Mouse (Mus musculus): ENCODE measurements around the gene Znrd1as.
"Not testable (repeated sequence)": the region's sequence is repeated elsewhere in the genome, so short reads cannot be mapped to it uniquely, and the experiment has no call there.

Znrd1as gene

DNA sequence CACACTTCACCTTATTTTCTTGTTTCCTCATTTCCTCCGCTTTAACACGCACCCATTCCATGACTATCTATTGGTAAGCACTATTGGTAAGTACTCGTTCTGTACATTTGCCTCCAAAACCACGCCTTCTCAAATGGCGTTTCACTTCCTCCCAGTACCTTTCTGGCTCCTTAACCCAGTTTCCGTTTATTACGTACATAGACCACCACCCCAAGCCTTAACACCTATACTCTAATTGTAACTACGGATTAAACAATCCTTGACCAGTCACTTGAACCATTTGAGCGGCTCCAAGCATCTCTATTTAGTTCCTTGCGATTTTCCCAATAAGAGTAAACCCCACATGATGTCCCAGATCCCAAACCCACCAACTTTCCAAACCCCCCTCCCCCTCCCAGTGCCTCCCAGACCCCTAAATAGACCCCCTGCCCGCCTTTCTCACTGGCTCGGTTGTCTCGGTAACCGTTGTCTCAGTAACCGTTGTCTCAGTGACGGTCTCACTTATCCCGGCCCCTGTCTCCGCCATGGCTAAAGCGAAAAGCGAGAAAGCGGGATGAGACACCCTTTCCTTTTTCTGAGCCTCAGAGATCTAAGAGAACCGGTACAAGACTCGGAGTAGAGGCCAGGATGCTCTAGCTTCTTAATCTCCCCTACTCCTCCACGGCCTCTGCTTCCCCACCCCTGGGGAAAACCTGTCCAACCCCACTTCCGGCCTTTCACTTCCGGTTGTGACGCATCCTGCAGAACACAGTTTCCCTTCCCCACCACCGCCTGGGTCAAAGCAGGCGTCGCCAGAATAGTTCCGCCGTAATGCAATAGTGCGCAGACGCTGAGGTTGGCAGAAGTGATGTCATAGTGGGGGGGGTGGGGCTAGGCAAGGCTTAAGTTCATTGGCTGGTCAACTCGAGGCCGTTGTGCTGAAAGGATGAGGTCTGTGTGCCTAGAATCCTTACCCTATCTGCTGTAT, 7.1 kb upstream of the Znrd1as start, which contains the start of gene Ppp1r11:
Ppp1r11 (minus strand) TSS at position 761 of the 967 bp plus-strand sequence.
- peak; percentile 86 for DNase-seq (ENCODE audit: low spot score)

- no peak for DNase-seq (ENCODE audit: low spot score)
These were observed 5.8 kb upstream of the Znrd1as start for GRCm38 (mm10) chr17:36952631-36953030.

DNA sequence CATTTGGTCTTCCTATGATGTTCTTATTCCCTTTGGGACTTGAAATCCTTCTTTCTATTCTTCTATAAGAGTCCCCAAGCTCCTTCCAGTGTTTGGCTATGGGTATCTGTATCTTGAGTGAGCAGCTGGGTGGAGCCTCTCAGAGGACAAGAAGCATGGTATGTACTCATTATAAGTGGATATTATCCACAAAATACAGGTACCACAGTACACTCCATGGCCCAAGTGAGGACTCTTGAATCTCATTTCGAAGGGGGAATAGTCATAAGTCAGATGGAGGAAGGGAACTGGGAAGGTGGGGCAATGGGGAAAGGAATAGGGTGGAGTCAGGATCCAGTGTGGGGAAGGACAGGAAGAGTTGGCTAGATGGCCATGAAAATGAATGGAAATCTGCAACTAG, 5.3 kb upstream of the Znrd1as start:
- no peak for DNase-seq (ENCODE audit: low spot score)

DNA sequence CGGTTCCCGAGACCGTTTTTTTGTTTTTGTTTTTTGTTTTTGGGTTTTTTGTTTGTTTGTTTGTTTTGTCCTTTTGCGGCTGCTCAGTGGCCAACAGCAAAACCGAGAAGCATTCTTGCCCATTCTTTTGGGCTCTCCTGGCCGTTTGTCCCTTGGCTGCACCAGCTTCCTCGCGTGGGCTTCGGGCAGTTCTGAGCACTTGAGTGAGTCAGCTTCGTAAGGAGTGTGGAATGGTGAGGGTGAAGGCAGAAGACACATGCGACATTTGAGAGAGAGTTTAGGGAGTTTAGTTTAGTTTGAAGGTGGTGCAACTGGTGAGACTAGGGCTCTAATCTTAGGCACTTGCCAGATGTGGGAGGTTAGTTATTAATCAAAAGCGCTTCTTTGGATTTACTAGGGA, 492 bp downstream of the Znrd1as start:
- no peak for DNase-seq (ENCODE audit: low spot score)

- no peak for DNase-seq (ENCODE audit: low spot score)
These were observed 2.7 kb downstream of the Znrd1as start for GRCm38 (mm10) chr17:36961125-36961524.

- no peak for DNase-seq (ENCODE audit: low spot score)
These were observed 8.5 kb downstream of the Znrd1as start for GRCm38 (mm10) chr17:36966875-36967274.

DNA sequence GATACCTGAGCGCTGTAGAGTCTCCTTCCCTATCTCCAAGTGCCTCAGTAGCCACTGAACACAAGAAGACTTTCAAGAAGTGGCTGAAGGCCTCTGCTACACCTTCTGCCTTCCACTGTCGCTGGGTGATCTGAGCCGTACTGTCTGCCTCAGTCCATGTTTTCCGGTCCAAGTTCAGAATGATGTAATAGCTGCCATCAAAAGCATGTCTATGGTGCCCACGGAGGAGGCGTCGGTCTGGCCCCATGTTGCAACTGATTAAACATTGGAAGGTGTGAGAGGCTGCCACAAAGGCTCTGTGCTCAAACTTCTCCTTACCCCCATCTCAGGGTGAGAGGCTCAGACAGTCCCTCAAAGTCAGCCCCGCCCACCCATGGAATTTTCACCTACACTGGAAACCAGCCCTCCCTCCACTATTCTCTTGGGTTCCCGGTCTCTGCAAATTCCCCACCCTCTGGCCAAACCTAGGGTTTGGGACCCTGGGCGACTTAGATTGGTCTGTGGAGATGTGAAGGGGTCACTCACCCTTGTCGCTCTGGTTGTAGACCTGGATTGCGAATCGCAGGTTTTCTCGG, 12.0 kb downstream of the Znrd1as start:
- DNase-seq (ENCODE audit: low spot score) = no peak

GRCm38 (mm10) chr17:36971172-36971850, 12.9 kb downstream of the Znrd1as start:
- DNase-seq (ENCODE audit: low spot score) = no peak

- no peak for DNase-seq (ENCODE audit: low spot score)
These were observed 14.4 kb downstream of the Znrd1as start for GRCm38 (mm10) chr17:36972791-36973190.

GRCm38 (mm10) chr17:36973271-36973787, 14.9 kb downstream of the Znrd1as start:
- DNase-seq (ENCODE audit: low spot score) = no peak

GRCm38 (mm10) chr17:36981221-36981813, 22.9 kb downstream of the Znrd1as start, which contains the start of gene 2410137M14Rik:
Gene 2410137M14Rik, minus strand, starts transcription at chr17:36981237.
- DNase-seq (ENCODE audit: low spot score) = no peak

GRCm38 (mm10) chr17:36981845-36982244, 23.5 kb downstream of the Znrd1as start:
- DNase-seq (ENCODE audit: low spot score) = no peak

GRCm38 (mm10) chr17:36982253-36983155, 24.1 kb downstream of the Znrd1as start:
- no peak for DNase-seq (ENCODE audit: low spot score)

DNA sequence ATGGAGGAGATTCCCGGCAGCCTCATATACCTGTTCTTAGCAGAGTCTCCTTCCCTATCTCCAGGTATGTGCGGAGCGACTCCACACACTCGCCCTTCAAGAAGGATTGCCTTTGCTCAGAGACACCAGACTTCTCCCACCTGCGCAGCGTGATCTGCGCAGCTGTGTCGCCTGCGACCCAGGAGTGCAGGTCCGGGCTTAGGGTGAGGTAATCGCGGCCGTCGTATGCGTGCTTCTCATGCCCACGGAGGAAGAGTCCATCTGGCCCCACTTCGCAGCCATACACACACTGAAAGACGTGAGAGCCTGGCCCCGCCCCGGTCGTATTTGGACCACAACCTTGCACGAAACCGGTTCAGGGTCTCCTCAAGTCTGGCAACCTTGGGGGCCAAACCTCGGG, 30.1 kb downstream of the Znrd1as start:
- DNase-seq (ENCODE audit: low spot score) = no peak

GRCm38 (mm10) chr17:36989437-36989836, 31.0 kb downstream of the Znrd1as start, which contains the start of gene H2-M5:
Gene H2-M5, minus strand, starts transcription at chr17:36989537.
- no peak for DNase-seq (ENCODE audit: low spot score)

DNA sequence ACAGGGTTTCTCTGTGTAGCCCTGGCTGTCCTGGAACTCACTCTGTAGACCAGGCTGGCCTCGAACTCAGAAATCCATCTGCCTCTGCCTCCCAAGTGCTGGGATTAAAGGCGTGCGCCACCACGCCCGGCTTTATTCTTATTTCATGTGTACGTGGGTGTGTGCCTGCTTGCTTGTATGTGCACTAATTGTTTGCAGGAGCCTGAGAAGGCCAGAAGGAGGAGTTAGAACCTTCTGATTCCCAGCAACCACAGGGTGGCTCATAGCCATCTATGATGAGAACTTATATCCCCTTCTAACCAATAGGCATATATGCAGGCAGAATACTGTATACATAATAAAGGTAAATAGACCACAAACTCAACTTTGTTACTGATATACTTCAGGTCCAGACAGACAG, 32.2 kb downstream of the Znrd1as start:
- DNase-seq (ENCODE audit: low spot score) = not testable (repeated sequence)

DNA sequence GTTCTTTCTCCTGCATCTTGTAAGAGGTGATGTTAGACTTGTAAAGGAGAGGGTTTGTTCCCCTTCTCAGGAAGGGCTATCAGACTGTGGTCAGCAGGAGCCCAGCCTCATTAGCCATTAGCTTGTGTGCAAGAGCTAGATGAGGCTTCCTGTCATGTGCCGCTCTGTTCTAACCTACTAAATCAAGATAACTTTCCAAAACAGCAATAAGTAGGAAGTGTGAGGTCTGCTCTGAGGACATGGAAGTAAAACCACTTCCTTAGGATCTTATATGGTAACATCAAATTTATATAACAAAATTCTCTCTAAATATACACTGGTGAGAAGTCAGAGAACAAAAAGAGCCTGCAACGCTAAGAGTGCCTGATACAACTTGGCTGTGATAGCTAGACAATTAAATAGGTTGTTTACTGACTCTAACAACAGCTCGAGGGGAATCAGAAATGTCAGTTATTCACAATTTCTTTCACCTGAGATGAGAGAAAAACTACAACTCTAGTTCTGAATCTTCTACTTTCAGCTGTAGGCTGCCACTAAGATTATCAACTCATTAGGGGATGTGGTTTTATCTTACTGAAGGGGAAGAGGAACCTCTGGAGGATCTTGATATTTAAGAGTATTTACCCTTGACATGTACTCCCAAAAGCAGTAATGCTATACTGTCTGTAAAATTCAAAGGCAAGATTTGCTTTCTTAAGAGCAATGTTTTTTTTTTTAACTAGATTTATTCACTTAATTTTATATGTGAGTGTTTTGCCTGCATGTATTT, 34.1 kb downstream of the Znrd1as start:
- no peak for DNase-seq (ENCODE audit: low spot score)

DNA sequence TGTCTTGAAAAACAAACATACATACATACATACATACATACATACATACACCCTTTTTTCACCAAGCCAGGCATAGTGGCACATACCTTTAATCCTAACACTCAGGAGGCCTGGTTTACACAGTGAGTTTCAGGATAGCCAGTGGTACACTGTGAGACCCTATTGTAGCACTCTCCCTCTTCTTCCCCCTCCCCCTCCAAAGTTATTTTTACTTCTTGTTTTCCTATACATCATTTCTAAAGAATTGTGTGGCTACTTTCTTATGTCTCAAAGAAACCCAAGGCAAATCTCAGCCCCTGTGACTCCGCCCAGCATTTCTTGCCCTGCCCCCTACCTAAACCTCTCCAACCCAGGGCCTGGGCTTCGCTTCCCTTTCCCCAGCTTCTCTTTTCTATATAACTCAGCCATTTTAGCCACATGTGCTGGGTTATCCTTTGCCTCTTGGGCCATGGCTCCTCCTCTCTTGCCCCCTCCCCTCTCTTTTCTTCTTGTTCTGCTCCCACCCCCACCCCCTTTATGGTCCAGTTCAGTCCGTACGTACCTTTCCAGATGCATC, 35.5 kb downstream of the Znrd1as start:
- DNase-seq (ENCODE audit: low spot score) = no peak

DNA sequence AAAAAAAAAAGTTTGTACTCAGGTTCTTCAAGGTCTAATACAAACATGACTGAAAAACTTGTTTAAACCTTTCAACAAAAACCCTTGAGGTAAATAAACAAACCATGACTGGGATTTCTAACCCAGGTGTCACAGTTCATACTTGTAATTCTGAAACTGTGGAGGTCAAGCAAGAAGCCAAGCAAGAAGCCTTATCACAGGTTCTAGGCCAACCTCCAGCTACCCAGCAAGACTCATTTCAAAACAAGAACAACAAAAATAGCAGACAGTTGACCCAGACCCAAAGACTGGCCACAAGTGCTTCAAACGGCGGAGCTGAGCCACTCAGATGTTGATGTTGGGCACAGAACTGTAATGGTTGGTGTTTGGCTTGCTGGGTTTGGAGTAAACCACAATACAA, 36.1 kb downstream of the Znrd1as start:
- DNase-seq (ENCODE audit: low spot score) = no peak

- DNase-seq (ENCODE audit: low spot score) = no peak
These were observed 37.1 kb downstream of the Znrd1as start for GRCm38 (mm10) chr17:36995448-36995847.

All from spleen, adult 12 weeks (tissue).